Mouse (Mus musculus) cerebellum, adult 8-10 months (tissue): ENCODE results near the gene Aebp2.
A peak's percentile ranks its signal among the peaks of the same experiment; 100 is the strongest.

Experiments used
- DNase-seq: peaks from one replicate; pipeline ENCODE4 v3.0.0; 2022

Gene Aebp2

DNA sequence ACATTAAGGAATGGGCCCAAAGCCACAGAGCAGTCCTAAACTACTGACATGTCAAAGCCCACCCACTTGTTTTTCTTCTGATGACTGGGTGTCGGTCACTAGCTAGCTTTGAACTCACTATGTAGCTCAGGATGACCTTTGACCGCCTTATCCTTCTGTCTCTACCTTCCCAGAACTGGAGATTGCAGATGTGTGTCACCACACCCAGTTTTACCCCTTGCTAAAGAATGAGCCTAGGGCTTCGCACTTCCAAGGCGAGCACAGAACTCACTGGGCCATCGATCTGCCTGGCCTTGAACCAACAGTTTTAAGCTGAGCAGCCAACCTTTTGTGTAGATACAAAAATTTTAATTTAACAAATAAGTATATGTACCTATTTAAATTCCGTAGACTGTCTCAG, 13.8 kb upstream of the Aebp2 start:
- DNase-seq = no peak

DNA sequence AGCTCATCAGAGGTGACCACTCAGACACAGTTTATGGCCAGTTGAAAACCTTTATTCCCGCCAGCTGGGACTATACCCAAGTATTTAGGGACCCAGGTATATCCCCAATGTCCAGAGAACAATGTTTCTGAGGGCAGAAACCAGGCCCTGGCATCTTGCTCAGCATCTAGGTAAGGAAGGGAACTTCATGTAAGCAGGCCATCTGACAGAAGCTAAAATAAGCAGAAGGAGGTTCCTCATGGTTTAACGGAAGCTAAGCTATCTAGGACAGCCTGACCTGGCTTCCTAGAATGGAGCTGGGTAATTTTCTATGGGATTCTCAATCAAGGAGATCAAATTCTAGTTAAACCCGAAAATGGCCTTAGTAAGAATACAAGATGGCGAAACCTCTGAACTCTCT, 12.9 kb upstream of the Aebp2 start:
- DNase-seq = no peak

DNA sequence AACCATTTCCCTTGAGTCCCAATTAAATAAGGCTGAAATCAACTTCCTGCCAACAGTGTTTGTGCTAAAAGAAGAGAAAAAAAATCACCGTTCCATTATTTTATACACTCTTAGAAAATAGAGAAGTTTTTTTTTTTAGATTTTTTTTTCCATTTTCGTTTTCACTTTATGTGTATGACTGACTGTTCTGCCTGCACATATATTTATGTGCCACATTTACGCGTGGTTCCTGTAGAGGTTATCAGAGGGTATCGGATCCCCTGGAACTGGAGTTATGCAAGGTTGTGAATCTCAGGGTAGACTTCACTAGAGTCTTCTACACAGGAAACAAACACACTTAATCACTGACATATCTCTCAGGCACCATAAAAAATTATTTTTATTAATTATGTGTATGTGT, 12.3 kb upstream of the Aebp2 start:
- DNase-seq = no peak

DNA sequence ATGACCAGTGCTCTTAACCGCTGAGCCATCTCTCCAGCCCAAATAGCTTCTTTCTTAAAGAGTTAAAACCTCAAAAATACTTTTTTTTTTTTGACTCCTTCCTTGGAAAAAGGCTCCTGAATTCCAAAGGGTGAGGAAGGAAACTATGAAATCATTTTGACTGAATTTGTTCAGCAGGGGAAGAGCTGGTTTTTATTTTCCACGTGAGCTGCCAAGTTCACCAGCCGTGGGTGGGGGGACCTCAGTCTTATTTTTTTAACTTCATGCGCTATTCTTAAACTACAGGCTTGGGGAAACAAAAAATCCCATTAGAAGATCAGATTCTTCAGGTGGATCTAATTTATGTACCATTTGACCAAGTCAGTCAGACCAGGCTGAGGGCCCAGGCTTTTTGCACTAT, 11.2 kb upstream of the Aebp2 start:
- no peak for DNase-seq

DNA sequence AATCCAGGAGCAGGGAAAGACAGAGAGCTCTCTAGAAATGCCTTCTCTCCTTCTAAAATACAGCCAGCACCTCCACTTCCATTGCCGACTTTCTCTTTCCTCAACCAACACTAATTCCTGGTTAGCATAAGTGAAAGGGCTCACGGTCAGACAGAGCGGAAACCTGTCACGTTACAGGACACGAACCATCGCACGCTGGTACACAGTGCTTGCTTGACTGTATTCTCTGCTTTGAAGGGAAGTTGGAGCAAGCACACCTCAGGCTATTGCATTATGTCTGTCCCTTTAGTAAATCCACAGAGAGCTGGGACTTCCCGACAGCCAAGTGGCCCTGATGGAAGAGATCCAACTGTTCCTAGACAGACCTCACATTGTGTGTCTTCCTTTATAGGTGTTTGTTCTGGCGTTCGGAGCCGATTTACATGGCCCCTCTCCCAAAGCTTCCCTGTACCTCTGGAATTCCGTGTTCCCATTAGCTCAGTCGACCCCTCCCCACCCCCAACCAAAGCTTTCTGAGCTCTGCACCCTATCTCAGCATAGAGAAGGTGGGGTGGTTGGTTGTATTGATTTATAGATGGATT, 10.5 kb upstream of the Aebp2 start:
- DNase-seq = no peak

DNA sequence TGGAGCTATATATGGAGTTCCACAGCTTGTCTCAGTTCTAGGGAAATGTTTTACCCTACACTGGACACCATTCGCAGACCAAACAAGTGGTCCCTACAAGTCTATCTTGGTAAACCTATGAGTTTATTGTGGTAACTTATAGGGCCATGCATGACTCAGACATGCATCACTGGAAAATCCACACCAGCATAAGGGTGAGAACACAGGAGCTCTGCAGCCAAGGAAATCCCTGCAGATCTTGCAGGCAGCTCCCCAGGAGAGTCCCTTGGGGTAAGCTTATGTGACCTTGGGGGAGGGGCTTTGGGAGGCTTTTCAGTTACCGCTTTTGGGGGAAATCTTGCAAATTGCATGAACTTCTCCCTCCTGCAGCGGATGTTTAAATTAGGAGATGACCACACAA, 8.6 kb upstream of the Aebp2 start:
- DNase-seq = no peak

DNA sequence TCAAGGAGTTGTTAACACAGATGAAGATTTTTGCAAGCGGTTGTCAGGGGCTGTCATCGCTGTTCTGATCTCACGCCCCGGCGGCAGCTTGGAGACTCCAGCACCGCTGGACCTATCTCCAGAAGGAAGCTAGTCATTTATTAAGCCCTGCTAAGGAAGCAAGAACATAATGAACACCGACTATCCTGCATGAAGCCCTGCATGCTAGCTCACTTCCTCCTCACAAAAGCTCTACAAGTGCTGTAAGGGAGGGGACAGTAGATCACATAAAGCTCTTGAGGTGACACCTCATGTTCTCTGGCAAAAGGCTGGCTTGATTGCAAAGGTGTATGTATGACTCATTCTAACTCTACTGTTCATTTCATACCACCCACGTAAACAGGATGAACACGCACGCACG, 7.8 kb upstream of the Aebp2 start:
- DNase-seq = no peak

DNA sequence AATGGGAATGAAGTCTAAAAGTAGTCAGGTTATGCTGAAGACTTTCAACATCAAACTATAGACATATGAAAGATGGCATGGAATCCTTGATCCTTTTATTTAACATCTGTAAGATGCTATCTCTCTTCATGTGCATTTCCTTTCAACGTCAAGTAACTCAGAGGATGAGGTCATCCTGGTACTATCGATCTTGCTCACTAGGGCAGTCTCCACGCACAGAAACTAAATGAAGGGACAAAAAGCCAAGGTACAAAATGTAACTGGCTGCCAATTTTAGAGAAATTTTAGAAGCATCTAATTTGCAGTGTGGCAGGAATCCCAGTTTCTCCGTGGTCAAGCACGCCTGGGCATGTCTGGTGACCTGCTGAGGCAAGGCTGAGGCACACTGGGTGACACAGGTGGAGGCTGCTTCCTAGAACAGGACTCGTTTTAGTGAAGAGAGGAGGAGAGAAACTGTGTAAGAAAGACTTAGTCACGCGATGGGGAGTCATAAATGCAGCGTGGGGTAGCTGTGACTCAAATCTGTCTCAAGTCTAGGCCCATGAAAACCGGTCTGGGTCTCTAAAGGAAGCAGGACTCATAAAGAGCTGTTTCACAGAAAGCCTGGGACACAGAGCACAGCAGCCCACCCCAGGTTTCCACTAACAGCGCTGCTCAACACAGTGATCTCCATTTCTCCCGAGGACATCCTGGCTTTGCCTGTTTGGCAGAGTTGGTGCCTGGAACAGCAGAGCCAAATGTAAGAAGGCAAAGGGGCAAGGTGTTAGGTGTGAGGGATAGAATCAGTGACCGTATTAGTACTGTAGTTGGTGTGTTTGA, 1.7 kb upstream of the Aebp2 start:
- no peak for DNase-seq

DNA sequence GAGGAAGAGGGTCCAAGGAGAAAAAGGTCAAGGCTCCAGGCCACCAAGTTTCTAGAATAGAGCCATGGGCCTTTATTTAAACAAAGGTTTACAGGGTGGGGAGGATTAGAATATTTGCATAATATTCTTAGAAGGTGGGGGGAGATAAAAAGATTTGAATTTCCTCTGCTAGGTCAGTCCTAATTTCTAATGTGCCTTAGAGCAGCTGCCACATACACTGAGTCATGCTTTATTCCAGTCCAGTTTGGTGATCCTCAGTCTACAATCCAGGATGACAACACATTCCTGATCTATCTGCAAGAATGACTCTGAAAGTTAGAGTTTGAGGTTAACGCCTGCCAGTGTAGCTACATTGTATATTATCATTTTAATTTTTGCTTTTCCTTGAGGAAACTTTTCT, 841 bp upstream of the Aebp2 start:
- no peak for DNase-seq

DNA sequence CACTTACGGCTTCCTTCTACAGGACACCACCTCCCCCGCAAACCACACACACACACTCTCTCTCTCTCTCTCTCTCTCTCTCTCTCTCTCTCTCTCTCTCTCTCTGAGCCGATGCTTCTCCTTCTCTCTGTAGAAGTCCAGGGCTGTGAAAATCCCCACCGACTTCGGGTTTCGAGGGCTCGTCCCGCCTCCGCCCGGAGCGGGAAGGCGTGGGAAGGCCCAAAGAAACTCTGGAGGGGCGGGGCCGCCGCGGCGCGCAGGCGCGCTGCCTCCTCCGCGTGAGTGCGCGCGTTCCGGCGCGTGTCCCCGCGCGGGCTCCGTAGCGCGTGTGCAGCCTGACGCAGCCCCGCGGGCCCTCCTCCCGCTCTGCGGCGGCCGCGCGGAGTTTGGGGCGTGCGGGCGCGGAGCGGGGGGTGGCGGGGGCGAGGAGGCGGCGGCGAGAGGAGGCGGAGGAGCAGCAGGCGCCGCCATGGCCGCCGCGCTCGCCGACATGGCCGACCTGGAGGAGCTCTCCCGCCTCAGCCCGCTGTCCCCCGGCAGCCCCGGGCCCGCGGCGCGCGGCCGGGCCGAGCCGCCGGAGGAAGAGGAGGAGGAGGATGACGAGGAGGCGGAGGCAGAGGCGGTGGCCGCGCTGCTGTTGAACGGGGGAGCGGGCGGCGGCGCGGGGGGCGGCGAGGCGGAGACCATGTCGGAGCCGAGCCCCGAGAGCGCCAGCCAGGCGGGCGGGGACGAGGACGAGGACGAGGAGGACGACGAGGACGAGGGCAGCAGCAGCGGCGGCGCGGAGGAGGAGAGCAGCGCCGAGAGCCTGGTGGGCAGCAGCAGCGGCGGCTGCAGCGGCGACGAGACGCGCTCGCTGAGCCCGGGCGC, 998 bp downstream of the Aebp2 start:
- peak; percentile 93 for DNase-seq

DNA sequence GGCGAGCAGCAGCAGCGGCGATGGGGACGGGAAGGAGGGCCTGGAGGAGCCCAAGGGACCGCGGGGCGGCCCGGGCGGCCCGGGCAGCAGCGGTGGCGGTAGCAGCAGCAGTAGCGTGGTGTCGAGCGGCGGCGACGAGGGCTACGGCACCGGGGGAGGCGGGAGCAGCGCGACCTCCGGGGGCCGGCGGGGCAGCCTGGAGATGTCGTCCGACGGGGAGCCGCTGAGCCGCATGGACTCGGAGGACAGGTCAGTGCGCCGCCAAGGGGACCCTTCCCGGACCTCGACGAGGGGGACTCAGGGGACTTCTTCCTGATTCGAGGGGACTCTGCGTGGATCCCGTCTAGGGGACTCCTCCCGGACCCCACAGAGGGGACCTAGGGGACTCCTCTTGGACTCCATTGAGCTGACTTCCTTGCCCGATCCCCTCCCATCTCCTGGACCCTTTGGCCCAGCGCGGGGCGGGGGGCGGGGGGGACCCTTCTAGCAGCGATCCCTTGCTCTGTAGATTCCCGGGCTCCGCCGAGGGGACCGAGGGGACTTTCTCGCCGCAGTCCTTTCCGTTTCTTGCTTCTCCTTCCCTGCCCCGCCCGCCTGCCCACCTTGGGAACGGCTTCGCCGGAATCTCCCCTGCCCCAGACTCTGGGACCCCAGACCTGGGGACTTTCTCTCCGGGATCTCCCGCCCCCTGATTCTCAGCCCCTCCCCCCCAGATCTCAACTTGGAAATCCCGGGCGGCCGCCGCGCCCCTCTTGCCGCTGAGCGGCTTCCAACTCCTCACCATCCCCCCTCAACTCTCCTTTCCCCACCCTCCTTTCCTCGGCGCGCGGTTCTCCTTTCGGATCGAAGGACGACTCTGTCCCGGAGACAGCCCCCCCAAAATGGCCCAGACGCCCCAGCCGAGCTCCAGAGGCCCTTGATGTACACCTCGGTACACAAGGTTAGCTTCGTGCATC, 1.9 kb downstream of the Aebp2 start:
- peak; percentile 54 for DNase-seq

DNA sequence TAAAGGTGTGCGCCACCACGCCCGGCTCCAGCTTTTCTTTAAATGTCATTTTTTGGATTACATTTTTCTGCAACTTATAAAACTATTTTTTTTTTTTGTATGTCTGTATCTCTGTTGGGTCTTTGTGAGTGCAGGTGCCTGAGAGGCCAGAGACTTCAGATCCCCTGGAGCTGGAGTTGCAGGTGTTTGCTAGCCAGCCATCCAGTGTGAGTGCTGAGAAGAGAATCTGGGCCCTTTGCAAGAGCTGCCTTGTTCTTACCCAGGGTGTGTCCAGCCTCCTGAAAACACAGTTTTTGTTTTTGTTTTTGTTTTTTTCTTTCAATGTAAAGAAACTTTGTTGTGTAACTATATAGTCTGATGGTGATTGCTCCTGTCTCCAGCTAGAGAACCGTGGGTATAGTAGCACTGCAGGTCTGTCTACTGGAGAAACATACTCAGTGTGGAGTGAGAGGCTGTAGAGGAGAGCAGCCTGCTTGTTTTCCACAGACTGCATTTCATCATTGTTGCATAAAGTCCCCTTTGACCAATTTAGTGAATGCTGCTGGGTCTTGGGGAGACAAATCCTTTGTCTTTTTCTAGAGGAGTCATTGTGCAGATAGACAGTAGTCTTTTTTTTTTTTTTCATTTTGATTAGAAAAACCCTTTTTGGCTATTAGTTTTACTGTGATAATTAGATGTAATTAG, 6.9 kb downstream of the Aebp2 start:
- DNase-seq = no peak

DNA sequence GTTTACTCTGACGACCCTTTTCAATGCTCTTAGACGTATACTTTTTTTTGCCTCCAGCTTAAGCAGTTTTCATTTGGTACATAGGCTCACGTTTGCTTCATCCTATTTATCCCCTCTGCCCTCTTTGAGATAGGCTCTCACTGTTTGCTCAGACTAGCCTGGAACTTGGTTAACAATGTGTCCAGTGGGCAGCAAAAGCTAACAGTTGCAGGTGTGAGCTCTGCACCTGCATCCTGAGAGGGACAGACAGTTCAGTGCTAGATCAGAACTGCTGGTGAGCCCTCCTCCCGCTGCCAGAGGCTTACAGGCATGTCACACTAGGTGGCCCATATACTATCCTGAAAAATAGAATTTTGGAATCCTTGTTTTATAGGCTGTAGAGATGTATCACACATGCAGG, 7.8 kb downstream of the Aebp2 start:
- DNase-seq = no peak

DNA sequence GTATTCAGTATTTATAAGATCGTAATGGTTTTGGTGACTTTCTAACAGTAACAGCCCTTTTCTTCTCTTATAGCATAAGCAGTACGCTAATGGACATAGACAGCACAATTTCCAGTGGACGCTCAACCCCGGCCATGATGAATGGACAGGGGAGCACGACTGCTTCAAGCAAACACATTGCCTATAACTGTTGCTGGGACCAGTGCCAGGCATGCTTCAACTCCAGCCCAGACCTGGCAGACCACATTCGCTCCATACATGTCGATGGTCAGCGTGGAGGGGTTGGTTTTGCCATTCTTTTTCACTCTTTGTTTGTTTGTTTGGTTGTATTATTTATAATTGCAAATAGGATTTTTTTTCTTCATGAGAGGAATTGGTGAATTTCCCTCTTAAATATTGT, 11.2 kb downstream of the Aebp2 start:
- peak; percentile 32 for DNase-seq

DNA sequence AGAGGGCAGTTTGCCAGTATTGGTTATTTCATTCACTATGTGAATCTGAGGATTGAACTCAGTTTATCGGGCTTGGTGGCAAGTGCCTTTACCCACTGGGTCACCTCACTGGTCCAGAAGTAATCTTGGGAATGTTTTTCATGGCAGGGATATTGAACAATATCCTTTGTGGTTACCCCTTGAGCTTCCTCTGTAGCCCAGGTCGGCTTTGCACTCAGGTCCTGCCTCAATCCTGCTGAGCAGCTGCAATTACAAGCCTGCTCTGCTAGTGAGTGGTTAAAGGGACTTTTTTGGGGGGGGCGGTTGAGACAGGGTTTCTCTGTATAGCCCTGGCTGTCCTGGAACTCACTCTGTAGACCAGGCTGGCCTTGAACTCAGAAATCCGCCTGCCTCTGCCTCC, 13.8 kb downstream of the Aebp2 start:
- no peak for DNase-seq

DNA sequence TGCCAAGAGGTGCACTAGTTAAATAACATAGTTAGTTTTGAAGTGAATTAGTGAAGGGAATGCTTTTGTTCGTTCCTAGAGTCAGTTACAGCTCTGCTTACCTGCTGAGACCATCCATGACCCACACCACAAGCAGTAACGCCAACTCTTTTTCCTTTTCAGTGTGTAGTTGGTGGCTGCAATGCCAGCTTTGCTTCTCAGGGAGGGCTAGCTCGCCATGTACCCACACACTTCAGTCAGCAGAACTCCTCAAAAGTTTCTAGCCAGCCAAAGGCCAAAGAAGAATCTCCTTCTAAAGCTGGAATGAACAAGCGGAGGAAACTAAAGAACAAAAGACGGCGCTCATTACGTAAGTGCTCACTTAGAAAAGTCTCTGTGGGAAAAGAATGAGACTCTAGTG, 19.5 kb downstream of the Aebp2 start:
- DNase-seq = no peak

DNA sequence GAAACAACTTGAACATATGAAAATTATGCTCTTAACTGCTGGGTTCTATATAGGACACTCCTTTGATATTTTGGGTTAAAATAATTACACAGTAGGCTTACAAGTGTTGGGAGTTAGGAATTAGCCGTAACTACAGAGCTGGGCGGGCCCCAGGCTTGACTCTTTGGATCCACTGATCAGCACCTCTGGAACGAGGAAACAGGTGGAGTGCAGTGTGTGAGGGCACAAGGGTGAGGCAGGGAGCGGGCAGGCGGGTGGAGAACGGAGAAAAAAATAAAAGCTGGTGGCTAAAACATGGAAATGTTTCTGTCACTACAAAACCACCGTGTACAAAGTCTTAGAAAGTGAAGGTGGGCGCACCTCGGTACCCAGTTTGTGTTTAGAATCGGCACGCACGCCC, 20.2 kb downstream of the Aebp2 start:
- DNase-seq = no peak

DNA sequence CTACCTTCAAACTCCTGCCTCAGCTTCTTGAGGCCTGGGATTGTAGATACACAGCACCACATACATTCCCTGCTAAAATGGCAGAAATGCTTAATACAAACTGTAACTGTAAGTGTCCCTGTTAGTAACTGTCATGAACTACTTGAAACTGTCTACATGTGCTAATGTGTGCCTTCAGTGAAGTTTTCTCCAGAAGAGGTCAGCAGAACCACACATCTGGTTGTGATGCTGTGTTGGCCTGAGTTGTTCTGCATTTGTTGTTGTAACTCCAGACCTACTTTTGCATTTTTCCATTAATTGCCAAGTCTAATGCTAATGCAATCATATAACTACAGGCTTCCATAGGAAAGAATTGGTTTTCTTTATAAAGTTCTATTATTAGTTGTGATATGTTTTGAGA, 23.5 kb downstream of the Aebp2 start:
- DNase-seq = no peak

DNA sequence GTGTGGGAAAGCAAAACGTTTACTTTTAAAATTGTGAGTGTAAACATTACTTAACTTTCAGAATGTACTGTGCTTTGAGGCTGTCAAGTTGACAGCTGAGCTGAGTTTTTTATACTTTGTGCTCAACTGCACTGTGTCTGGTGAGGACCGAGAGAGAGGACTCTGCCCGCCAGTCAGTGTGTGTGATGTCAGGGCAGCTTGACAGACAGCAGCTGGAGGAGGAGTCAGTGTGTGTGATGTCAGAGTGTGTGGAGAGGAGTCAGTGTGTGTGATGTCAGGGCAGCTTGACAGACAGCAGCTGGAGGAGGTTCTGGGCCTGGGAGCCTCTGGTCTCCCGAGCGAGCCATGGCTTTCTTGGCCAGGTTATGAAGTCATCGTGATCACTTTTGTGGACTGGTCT, 24.4 kb downstream of the Aebp2 start:
- DNase-seq = no peak

DNA sequence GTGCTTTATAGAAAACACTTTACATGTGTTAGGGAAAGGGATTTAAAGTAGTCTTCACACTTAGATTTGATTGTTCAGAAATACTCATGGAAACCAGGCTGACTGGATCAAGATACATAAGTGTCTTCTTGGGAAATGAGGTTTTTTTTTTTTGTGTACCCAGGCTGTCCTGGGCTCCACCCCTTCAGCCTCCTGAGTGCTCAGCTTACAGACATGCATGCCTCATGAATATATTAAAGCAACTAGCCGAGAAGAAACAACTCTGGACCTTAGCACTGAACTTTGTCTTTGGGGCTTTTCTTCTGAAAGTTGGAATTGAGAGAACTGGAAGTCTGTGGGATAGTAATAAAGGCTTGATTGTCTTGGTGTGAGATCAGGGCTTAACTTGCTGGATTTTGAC, 27.3 kb downstream of the Aebp2 start:
- no peak for DNase-seq

DNA sequence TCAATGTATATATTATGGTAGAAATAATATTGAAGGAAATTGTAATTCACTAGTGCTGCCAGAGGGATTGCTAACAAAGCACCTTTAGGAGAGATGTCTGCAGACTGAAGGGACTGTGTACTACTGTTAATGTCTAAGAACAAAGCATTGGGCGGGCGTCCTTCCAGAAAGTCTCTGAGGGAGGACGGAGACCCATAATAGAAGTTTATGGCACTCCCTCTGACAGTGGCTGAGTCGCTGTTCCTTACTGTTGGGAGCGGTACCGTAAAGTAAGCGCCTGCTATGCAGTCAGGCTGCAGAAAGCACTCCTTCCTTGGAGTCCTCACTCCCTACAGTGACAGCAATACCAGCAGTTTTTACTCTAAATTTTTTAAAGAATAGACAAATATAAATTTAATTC, 29.5 kb downstream of the Aebp2 start:
- DNase-seq = no peak

DNA sequence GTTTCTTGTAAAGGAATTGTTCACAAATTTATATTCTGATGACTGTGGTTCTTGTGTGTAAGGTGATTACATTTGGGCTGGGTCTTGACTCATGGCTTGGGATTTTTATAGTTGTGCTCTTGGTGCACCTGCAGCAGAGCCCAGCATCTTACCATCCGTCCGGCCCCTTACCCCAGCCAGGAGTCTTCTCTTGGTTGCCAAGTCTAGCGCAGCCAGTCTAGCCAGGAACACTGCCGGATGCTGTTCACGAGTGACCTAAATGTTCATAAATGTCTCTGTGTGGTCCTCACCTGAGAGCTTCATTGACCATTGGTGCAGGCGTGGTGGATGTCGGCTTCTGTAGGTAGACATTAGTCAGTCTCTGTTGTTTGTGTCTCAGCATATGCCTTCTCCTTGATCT, 33.0 kb downstream of the Aebp2 start:
- DNase-seq = peak; percentile 23
